Mouse (Mus musculus) forebrain, embryonic 13.5 days (tissue): Measurements from ENCODE around the gene Orc4. TPM values are rescaled to one million over a fixed set of nuclear protein-coding genes. Genes with fewer than 3 reads are reported as not detected.
A peak's percentile ranks its signal among the peaks of the same experiment; 100 is the strongest.
"Not testable (repeated sequence)": the region's sequence is repeated elsewhere in the genome, so short reads cannot be mapped to it uniquely, and the experiment has no call there.

ENCODE experiments used
- ATAC-seq: fragments of 200-750 bp; cut with Nextera tagmentation; 2 replicates; pipeline ENCODE4 v1.8.0; 2017
- H3K27ac ChIP-seq: fragments of 300-500 bp; sonication (generic); 2 replicates; pipeline ENCODE4 v1.5.1; 2015; ENCODE audit warnings: inconsistent platforms, mild to moderate bottlenecking, moderate library complexity
- H3K27me3 ChIP-seq: fragments of 300-500 bp; sonication (generic); 2 replicates; pipeline ENCODE4 v1.6.1; 2015; ENCODE audit warnings: mild to moderate bottlenecking, inconsistent platforms
- H3K36me3 ChIP-seq: fragments of 300-500 bp; sonication (generic); 2 replicates; pipeline ENCODE4 v1.6.1; 2015; ENCODE audit warnings: mild to moderate bottlenecking, inconsistent platforms; ENCODE audit not compliant: poor library complexity, severe bottlenecking
- H3K4me1 ChIP-seq: fragments of 300-500 bp; sonication (generic); 2 replicates; pipeline ENCODE4 v1.6.1; 2015; ENCODE audit warnings: inconsistent platforms
- H3K4me2 ChIP-seq: fragments of 300-500 bp; sonication (generic); 2 replicates; pipeline ENCODE4 v1.6.1; 2015; ENCODE audit warnings: inconsistent platforms, mild to moderate bottlenecking, moderate library complexity
- H3K4me3 ChIP-seq: fragments of 300-500 bp; sonication (generic); 2 replicates; pipeline ENCODE4 v1.5.1; 2015; ENCODE audit warnings: mild to moderate bottlenecking, inconsistent platforms
- H3K9ac ChIP-seq: fragments of 300-500 bp; sonication (generic); 2 replicates; pipeline ENCODE4 v1.6.1; 2015; ENCODE audit warnings: mild to moderate bottlenecking, inconsistent platforms
- H3K9me3 ChIP-seq: fragments of 300-500 bp; sonication (generic); replicated peaks from 2 replicates; pipeline ENCODE4 v1.6.1; 2016; ENCODE audit warnings: inconsistent platforms
- WGBS: fragments of 180-500 bp; shearing (Covaris S2); methylation state at CpG from one replicate; pipeline ENCODE4 v1.1.7; 2015; 5-methylcytosine and 5-hydroxymethylcytosine counted together
- polyA plus RNA-seq: library from polyadenylated mRNA; unstranded; fragments of >200 nt; fragmentation: Nextera tagmentation; extraction: Ambion mirVana; gene quantifications from 2 replicates; pipeline ENCODE4 v1.2.1, GENCODE M21; 2015

Orc4 gene
- polyA plus RNA-seq, 1 experiment from 2014 or later, result 112 TPM

DNA sequence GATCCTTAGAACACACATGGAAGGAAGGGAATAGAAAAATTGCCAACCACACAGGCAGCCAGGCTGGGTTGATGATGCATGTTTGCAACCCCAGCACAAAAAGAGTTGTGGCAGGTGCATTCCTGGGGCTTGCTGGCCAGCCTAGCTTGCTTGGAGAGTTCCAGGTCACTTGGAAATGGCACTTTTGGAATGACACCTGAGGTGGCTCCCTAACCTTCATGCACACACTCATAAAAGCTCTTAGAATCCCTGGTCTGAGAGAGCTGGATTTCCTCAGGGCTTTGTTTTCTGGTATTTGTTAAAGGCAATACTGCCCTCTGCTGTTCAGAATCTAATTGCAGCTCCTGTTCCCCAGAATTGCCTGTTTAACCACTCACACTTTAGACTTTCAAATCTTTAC lies 64.1 kb downstream of the Orc4 start:
- peak; percentile 79 for ATAC-seq

DNA sequence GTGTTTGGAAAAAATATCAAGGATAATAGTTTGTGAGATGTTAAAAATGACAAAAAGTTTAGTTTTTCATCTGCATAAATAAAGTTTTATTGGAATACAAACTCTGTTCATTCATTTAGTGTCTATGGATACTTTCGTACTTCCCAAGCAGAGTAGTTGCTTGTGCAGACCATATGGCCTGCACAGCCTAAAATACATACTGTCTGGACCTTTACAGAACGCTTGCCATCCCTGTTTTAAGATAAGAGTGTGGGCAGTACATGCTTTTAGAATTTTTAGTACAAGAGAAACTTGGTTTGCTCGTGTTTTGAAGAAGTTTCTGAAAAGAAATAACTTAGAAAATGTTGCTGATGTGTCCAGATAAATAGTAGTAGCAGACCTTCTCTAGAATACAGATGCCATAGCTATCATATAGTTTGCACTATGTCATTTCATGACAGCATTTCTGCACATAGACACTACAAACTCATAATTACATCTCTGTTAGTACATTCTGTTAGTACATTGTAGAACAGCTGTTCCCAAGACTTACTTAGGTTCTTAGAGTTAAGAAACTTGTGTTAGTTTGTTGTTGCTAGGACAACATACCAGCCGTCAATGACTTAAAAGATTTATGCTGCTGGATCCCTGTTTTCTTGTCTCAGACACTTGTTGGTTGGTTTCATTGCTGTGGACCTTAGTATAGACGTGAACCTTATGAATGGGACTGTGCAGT lies 81.7 kb downstream of the Orc4 start:
- Histone ChIP-seq H3K4me3 (no peak overlapping the region), H3K27me3 (no peaks in the 10 kb centered on the region), H3K9ac (no peak overlapping the region), H3K36me3 (no peaks in the 10 kb centered on the region), H3K27ac (no peak overlapping the region), H3K9me3 (no peaks in the 10 kb centered on the region), H3K4me2 (no peak overlapping the region), H3K4me1 (no peaks in the 10 kb centered on the region)
- 92% methylated on average over 5 of the region's 5 CpGs for WGBS
- no peak for ATAC-seq

More for the DNA sequence above, 64.1 kb downstream of the Orc4 start:
- Histone ChIP-seq H3K36me3 (no peaks in the 10 kb centered on the region), H3K27me3 (no peaks in the 10 kb centered on the region), H3K27ac (no peak overlapping the region), H3K9me3 (no peaks in the 10 kb centered on the region), H3K4me1 (peaks cover 3% of the 10 kb centered on the region; the same call in 1 of the 2 replicates), H3K9ac (no peak overlapping the region; the same call in 1 of the 2 replicates), H3K4me2 (no peak overlapping the region), H3K4me3 (no peak overlapping the region)

- whole genome bisulfite sequencing, result 93% methylated on average over 6 of the region's 6 CpGs
- H3K9ac ChIP-seq, H3K9me3 ChIP-seq, ATAC-seq, H3K36me3 ChIP-seq, H3K4me3 ChIP-seq, H3K4me2 ChIP-seq, H3K27me3 ChIP-seq, H3K4me1 ChIP-seq, H3K27ac ChIP-seq: not testable (repeated sequence)
Observed at GRCm38 (mm10) chr2:48865596-48865995, 84.5 kb downstream of the Orc4 start.

Other genes starting within 250 kb of the Orc4 start
- gene Acvr2a, start 136.2 kb downstream of the Orc4 start, polyA plus RNA-seq, result 27.8 and 35.2 TPM in 2 replicates
- 33.0 and 37.8 TPM in 2 replicates for gene Mbd5, start 769 bp downstream of the Orc4 start, polyA plus RNA-seq